Mouse (Mus musculus): Measurements from ENCODE around the gene Bach2. TPM values are rescaled to one million over a fixed set of nuclear protein-coding genes. Genes with fewer than 3 reads are reported as not detected.

Gene Bach2
- polyA plus RNA-seq, 1 experiment from 2014 or later, result 16.4 TPM

DNA sequence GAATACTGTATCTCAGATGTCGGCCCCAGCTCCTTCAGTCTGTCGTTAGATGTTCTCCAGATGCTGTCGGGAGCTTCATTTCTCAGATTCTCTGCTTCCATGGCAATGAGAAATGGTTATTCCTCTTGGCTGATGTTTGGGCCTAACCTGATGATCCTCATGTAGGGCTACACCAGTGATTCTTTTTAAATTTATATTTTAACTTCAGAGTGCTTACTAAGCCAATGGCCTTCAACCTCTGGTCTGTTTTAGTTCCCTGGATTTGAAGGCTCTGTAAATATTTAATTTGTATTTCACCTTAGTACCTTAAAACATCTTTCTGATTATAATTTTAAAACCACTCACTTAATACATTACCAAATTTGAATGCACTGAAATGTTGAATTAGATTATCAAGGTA, 60.6 kb downstream of the Bach2 start:
- 61% methylated on average over 3 of the region's 3 CpGs for WGBS
- no peaks in the 10 kb centered on the region for H3K27me3 ChIP-seq (ENCODE audit: control insufficient read depth, insufficient read depth, low read length)
- no peak overlapping the region for H3K27ac ChIP-seq (replicated peaks; ENCODE audit: low read depth, low read length)
- no peaks in the 10 kb centered on the region for H3K9me3 ChIP-seq (ENCODE audit: control insufficient read depth, low read length)
- H3K9ac ChIP-seq (ENCODE audit: low read length), result no peak overlapping the region
- H3K36me3 ChIP-seq (ENCODE audit: control insufficient read depth, insufficient read depth, low read length), result no peaks in the 10 kb centered on the region
- no peak overlapping the region for H3K4me3 ChIP-seq (ENCODE audit: low read depth, low read length)
- ATAC-seq (ENCODE audit: insufficient number of reproducible peaks, low FRiP score, low TSS enrichment, low read depth) (no peak), DNase-seq (ENCODE audit: low spot score) (no peak)
- no peak overlapping the region for H3K4me2 ChIP-seq (ENCODE audit: low read depth, severe bottlenecking)
- H3K4me1 ChIP-seq (ENCODE audit: control insufficient read depth, insufficient read depth, low read length), result peaks cover 27% of the 10 kb centered on the region

DNA sequence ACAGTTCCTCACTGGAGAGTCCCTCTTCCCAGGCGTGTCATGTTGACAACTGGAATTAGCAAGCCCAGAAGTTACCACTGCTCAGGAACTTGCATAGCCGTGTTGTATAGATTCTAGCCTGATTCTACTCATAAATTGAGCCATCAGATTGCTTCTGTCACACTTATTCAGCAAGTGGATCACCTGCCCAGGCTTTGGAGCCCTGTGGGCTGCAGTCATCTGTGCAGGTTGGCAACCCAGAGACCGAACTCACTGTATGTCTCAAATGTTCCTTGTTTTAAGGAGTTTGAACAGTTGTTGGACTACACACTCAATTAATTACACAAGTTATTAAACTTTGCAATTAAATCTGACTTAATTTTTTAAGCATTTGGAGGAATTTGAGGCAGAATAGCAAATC, 61.4 kb downstream of the Bach2 start:
- Histone ChIP-seq H3K27ac (replicated peaks; ENCODE audit: low read depth, low read length) (no peak overlapping the region), H3K9me3 (ENCODE audit: control insufficient read depth, low read length) (no peaks in the 10 kb centered on the region), H3K9ac (ENCODE audit: low read length) (no peak overlapping the region), H3K36me3 (ENCODE audit: control insufficient read depth, insufficient read depth, low read length) (no peaks in the 10 kb centered on the region), H3K27me3 (ENCODE audit: control insufficient read depth, insufficient read depth, low read length) (no peaks in the 10 kb centered on the region), H3K4me3 (ENCODE audit: low read depth, low read length) (no peak overlapping the region), H3K4me2 (ENCODE audit: low read depth, severe bottlenecking) (no peak overlapping the region), H3K4me1 (ENCODE audit: control insufficient read depth, insufficient read depth, low read length) (peaks cover 34% of the 10 kb centered on the region)
- DNase-seq (ENCODE audit: low spot score) (no peak), ATAC-seq (ENCODE audit: insufficient number of reproducible peaks, low FRiP score, low TSS enrichment, low read depth) (no peak)
- 91% methylated on average over 3 of the region's 3 CpGs for WGBS

DNA sequence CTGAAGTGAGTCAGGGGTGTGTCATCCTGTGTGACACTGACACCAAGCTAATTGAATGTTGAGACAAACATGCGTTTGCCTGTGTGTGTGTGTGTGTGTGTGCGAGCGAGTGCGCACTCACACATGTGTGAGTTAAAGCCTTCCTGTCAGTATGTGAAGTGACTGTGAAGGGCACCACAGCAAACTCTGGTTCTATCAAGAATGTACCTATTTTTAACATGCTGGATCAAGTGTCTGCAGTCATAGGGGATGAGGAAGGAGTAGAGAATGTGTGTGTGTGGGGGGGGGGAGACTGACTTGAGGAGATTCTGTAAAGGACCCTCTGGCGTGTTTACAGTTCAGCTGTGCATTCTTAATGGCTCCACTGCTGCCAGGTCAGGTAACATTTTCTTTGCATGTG, 64.1 kb downstream of the Bach2 start:
- 32% methylated on average over 5 of the region's 5 CpGs for WGBS
- peak overlapping the region; percentile 29 for H3K4me2 ChIP-seq (ENCODE audit: low read depth, severe bottlenecking)
- peak overlapping the region; percentile 89 for H3K27ac ChIP-seq (replicated peaks; ENCODE audit: low read depth, low read length)
- H3K4me3 ChIP-seq (ENCODE audit: low read depth, low read length), result no peak overlapping the region
- H3K9me3 ChIP-seq (ENCODE audit: control insufficient read depth, low read length), result no peaks in the 10 kb centered on the region
- H3K36me3 ChIP-seq (ENCODE audit: control insufficient read depth, insufficient read depth, low read length), result no peaks in the 10 kb centered on the region
- no peaks in the 10 kb centered on the region for H3K27me3 ChIP-seq (ENCODE audit: control insufficient read depth, insufficient read depth, low read length)
- no peak overlapping the region for H3K9ac ChIP-seq (ENCODE audit: low read length)
- ATAC-seq (ENCODE audit: insufficient number of reproducible peaks, low FRiP score, low TSS enrichment, low read depth), result peak; percentile 78; the same call in 1 of the 2 replicates
- peaks cover 53% of the 10 kb centered on the region for H3K4me1 ChIP-seq (ENCODE audit: control insufficient read depth, insufficient read depth, low read length)
- DNase-seq (ENCODE audit: low spot score), result peak; percentile 45

DNA sequence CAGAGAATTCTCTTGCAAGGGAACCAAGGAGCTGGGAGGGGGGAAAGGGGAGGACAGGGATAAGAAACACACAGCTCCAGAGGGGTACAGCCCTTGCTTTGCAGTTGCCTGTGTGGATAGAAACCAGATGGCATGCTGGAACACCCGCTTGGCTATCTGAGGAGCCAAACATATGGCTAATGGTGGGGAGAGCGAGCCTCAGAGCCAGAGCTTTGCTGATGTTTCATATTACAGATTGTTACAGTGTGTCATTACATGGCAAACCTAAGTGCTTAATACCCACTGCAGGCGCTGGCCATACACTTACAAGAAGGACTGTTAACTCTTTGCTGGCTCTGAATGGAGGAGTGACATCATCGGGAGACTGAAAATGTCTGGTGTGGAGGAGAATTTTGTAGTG, 64.5 kb downstream of the Bach2 start:
- H3K4me3 ChIP-seq (ENCODE audit: low read depth, low read length), result no peak overlapping the region
- under 1% methylated on average over 4 of the region's 4 CpGs for WGBS
- no peaks in the 10 kb centered on the region for H3K36me3 ChIP-seq (ENCODE audit: control insufficient read depth, insufficient read depth, low read length)
- DNase-seq (ENCODE audit: low spot score), result peak; percentile 87
- peaks cover 53% of the 10 kb centered on the region for H3K4me1 ChIP-seq (ENCODE audit: control insufficient read depth, insufficient read depth, low read length)
- H3K27ac ChIP-seq (replicated peaks; ENCODE audit: low read depth, low read length), result peak overlapping the region; percentile 89
- ATAC-seq (ENCODE audit: insufficient number of reproducible peaks, low FRiP score, low TSS enrichment, low read depth), result peak; percentile 93
- H3K4me2 ChIP-seq (ENCODE audit: low read depth, severe bottlenecking), result peak overlapping the region; percentile 29
- H3K27me3 ChIP-seq (ENCODE audit: control insufficient read depth, insufficient read depth, low read length), result no peaks in the 10 kb centered on the region
- no peak overlapping the region for H3K9ac ChIP-seq (ENCODE audit: low read length)
- no peaks in the 10 kb centered on the region for H3K9me3 ChIP-seq (ENCODE audit: control insufficient read depth, low read length)

DNA sequence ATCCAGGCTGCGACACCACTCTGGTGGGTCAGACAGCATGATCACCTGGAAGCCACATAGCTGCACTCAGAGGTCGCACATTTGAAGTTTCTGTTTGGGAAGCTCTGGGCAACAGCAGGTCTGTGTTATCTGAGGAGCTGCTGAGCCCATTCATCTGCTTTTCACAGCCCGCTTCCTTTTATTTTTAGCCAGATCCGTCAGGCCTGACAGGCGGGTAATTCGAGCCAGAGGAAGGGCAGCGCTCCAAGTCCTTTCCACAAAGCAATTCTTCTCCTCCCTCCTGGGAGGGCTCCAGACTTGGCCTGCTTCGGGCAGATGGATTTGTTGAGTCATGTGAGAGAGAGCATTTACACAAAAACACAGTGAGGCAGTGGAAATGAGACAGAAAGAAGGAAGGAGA, 65.1 kb downstream of the Bach2 start:
- peak; percentile 78 for DNase-seq (ENCODE audit: low spot score)
- peak; percentile 52; the same call in 1 of the 2 replicates for ATAC-seq (ENCODE audit: insufficient number of reproducible peaks, low FRiP score, low TSS enrichment, low read depth)
- Histone ChIP-seq H3K4me1 (ENCODE audit: control insufficient read depth, insufficient read depth, low read length) (peaks cover 53% of the 10 kb centered on the region), H3K27me3 (ENCODE audit: control insufficient read depth, insufficient read depth, low read length) (no peaks in the 10 kb centered on the region), H3K9ac (ENCODE audit: low read length) (no peak overlapping the region), H3K4me2 (ENCODE audit: low read depth, severe bottlenecking) (peak overlapping the region; percentile 29), H3K27ac (replicated peaks; ENCODE audit: low read depth, low read length) (peak overlapping the region; percentile 89), H3K36me3 (ENCODE audit: control insufficient read depth, insufficient read depth, low read length) (no peaks in the 10 kb centered on the region), H3K4me3 (ENCODE audit: low read depth, low read length) (no peak overlapping the region), H3K9me3 (ENCODE audit: control insufficient read depth, low read length) (no peaks in the 10 kb centered on the region)
- under 1% methylated on average over 8 of the region's 8 CpGs for WGBS

DNA sequence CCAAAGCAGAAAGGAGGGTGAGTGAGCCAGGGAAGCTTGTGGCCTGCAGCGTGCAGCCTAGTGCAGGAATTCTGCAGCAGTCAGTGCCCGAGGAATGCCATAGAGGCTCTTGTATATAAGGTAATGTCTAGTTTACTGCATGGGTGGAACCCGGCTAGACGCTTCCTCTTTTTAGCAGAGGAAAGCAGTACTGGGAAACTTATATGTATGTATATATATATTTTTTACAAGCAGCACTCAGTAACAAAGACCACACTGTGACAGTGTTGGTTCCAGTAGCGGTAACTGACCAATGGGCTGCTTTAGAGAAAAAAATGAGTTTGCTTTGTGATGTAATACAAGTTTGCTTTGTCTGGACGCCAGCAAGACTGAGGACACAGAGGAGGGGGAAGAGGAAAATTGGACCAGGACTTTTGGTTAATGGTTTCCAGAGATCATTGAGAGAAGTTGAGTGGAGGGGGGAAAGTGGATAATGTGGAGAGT, 65.7 kb downstream of the Bach2 start:
- no peak overlapping the region for H3K4me3 ChIP-seq (ENCODE audit: low read depth, low read length)

DNA sequence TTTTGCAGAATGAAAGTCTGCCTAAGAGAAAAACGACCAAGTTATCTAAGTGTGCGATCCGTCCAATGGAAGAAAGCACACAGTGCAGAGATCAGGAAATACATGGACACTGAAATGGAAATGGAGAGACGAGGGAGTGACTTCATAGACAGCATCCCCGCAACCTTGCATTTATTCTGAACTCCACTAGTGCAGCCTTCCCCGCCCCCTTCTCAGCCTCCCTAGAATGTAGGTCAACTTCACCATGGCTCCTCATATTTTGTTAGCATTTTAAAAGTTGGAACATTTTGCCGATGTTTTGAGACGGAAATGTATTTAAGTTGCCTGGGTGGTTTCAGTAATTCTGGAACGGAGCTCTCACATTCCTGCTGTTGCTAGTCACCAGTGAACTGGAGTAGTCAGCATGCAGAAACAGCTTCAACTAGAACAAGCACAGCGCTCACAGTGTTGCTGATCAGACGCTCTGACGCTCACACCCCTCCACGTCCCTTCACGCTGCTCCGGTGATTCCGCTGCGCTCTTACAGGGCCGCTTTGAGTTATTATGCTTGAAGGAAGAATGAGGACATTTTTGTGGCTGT, 66.5 kb downstream of the Bach2 start:
- Histone ChIP-seq H3K36me3 (ENCODE audit: control insufficient read depth, insufficient read depth, low read length) (no peaks in the 10 kb centered on the region), H3K4me2 (ENCODE audit: low read depth, severe bottlenecking) (no peak overlapping the region), H3K4me1 (ENCODE audit: control insufficient read depth, insufficient read depth, low read length) (peaks cover 53% of the 10 kb centered on the region), H3K9ac (ENCODE audit: low read length) (peak overlapping the region; percentile 7; the same call in 1 of the 2 replicates), H3K27ac (replicated peaks; ENCODE audit: low read depth, low read length) (peak overlapping the region; percentile 89; the same call in 1 of the 2 replicates), H3K9me3 (ENCODE audit: control insufficient read depth, low read length) (no peaks in the 10 kb centered on the region), H3K27me3 (ENCODE audit: control insufficient read depth, insufficient read depth, low read length) (no peaks in the 10 kb centered on the region), H3K4me3 (ENCODE audit: low read depth, low read length) (no peak overlapping the region)
- no peak for DNase-seq (ENCODE audit: low spot score)
- ATAC-seq (ENCODE audit: insufficient number of reproducible peaks, low FRiP score, low TSS enrichment, low read depth), result no peak
- WGBS, result 78% methylated on average over 18 of the region's 18 CpGs

More for the DNA sequence above, 65.7 kb downstream of the Bach2 start:
- H3K4me2 ChIP-seq (ENCODE audit: low read depth, severe bottlenecking), result no peak overlapping the region
- peak overlapping the region; percentile 89 for H3K27ac ChIP-seq (replicated peaks; ENCODE audit: low read depth, low read length)
- WGBS, result 25% methylated on average over 6 of the region's 6 CpGs
- peaks cover 53% of the 10 kb centered on the region for H3K4me1 ChIP-seq (ENCODE audit: control insufficient read depth, insufficient read depth, low read length)
- H3K9me3 ChIP-seq (ENCODE audit: control insufficient read depth, low read length), result no peaks in the 10 kb centered on the region
- DNase-seq (ENCODE audit: low spot score), result peak; percentile 43
- no peaks in the 10 kb centered on the region for H3K36me3 ChIP-seq (ENCODE audit: control insufficient read depth, insufficient read depth, low read length)
- H3K27me3 ChIP-seq (ENCODE audit: control insufficient read depth, insufficient read depth, low read length), result no peaks in the 10 kb centered on the region
- no peak overlapping the region for H3K9ac ChIP-seq (ENCODE audit: low read length)
- ATAC-seq (ENCODE audit: insufficient number of reproducible peaks, low FRiP score, low TSS enrichment, low read depth), result no peak

DNA sequence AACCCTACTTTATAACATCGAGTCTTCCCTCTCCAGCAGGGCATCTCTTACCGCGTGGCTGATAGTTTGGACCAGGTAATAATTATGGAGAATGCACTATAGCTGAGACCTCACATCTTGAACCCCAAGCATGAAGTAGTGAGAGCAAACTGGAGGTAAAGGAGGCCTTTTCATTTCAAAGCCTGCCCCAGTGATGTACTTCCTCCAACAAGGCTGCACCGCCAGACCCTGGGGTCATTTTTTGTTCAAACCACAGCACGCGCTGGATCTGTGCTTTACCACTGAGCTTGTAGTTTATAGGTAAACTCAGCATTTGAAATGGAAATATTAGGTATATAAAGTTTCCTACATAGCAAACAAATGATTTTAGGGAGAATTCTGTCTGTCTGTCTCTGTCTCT, 67.1 kb downstream of the Bach2 start:
- DNase-seq (ENCODE audit: low spot score) (no peak), ATAC-seq (ENCODE audit: insufficient number of reproducible peaks, low FRiP score, low TSS enrichment, low read depth) (no peak)
- no peak overlapping the region for H3K4me3 ChIP-seq (ENCODE audit: low read depth, low read length)
- H3K9ac ChIP-seq (ENCODE audit: low read length), result peak overlapping the region; percentile 7; the same call in 1 of the 2 replicates
- WGBS, result 77% methylated on average over 6 of the region's 6 CpGs
- H3K36me3 ChIP-seq (ENCODE audit: control insufficient read depth, insufficient read depth, low read length), result no peaks in the 10 kb centered on the region
- no peaks in the 10 kb centered on the region for H3K27me3 ChIP-seq (ENCODE audit: control insufficient read depth, insufficient read depth, low read length)
- H3K4me2 ChIP-seq (ENCODE audit: low read depth, severe bottlenecking), result no peak overlapping the region
- no peaks in the 10 kb centered on the region for H3K9me3 ChIP-seq (ENCODE audit: control insufficient read depth, low read length)
- peaks cover 53% of the 10 kb centered on the region for H3K4me1 ChIP-seq (ENCODE audit: control insufficient read depth, insufficient read depth, low read length)
- peak overlapping the region; percentile 73; the same call in 1 of the 2 replicates for H3K27ac ChIP-seq (replicated peaks; ENCODE audit: low read depth, low read length)
